Mouse (Mus musculus): ENCODE data around the gene Lyzl4. TPM values are rescaled to one million over a fixed set of nuclear protein-coding genes. Genes with fewer than 3 reads are reported as not detected.

Gene Lyzl4
- total and polyA plus RNA-seq, 3 experiments = not detected

- no peak for DNase-seq (ENCODE audit: low read depth, low spot score)
- Histone ChIP-seq H3K9ac (ENCODE audit: control insufficient read depth, low read depth, low read length, poor library complexity, severe bottlenecking) (no peak overlapping the region), H3K79me2 (ENCODE audit: control insufficient read depth, insufficient read depth, low read length, poor library complexity) (no peaks in the 10 kb centered on the region), H3K9me3 (replicated peaks; ENCODE audit: insufficient read depth, low read length) (no peaks in the 10 kb centered on the region), H3K36me3 (ENCODE audit: control insufficient read depth in 1 of 2, insufficient read depth in 2 of 2, low read length in 2 of 2) (peaks cover 0 to 4% of the 10 kb centered on the region in 2 experiments; a peak in 2 of 4 replicates), H3K27ac (ENCODE audit: control insufficient read depth, low read depth, low read length) (no peak overlapping the region), H3K27me3 (ENCODE audit: control insufficient read depth in 1 of 2, insufficient read depth in 2 of 2, low read length in 2 of 2) (0 out of 4 replicates have a peak, but pooled peaks cover 0 to 1% of the 10 kb centered on the region in 2 experiments), H3K4me3 (ENCODE audit: control insufficient read depth in 1 of 2, insufficient read depth in 1 of 2, low read depth in 2 of 2, low read length in 2 of 2) (no peak overlapping the region), H3K4me1 (ENCODE audit: control insufficient read depth in 1 of 2, insufficient read depth in 2 of 2, low read length in 2 of 2) (peaks cover 0 to 9% of the 10 kb centered on the region in 2 experiments; a peak in 1 of 4 replicates)
- TF ChIP-seq POLR2AphosphoS5 (IDR thresholded peaks at IDR 0.05; ENCODE audit: borderline replicate concordance, low read depth, low read length) = no peak
- TF ChIP-seq GABPA (IDR thresholded peaks at IDR 0.05; ENCODE audit: low read depth, low read length) = no peak
Measured at GRCm38 (mm10) chr9:121528605-121529357, 113.1 kb downstream of the Lyzl4 start.

Other genes starting within 250 kb of the Lyzl4 start
- not detected in 2 replicates for gene Cck, start 146.4 kb downstream of the Lyzl4 start, total RNA-seq (2012; rRNA removed)
- not detected for gene Cck, start 146.4 kb downstream of the Lyzl4 start, polyA plus RNA-seq (2012; ENCODE audit: insufficient read depth in 1 of 2, insufficient read length in 2 of 2, low read depth in 1 of 2, low replicate concordance in 2 of 2, missing spikeins in 1 of 2)
- not detected in 2 replicates for gene Vipr1, start 620 bp upstream of the Lyzl4 start, total RNA-seq (2012; rRNA removed)
- not detected for gene Vipr1, start 620 bp upstream of the Lyzl4 start, polyA plus RNA-seq (2012; ENCODE audit: insufficient read depth in 1 of 2, insufficient read length in 2 of 2, low read depth in 1 of 2, low replicate concordance in 2 of 2, missing spikeins in 1 of 2)
- 5.9 and 6.6 TPM in 2 replicates for gene Sec22c, start 63.4 kb upstream of the Lyzl4 start, total RNA-seq (2012; rRNA removed)
- gene Sec22c, start 63.4 kb upstream of the Lyzl4 start, polyA plus RNA-seq (2012; ENCODE audit: insufficient read depth in 1 of 2, insufficient read length in 2 of 2, low read depth in 1 of 2, low replicate concordance in 2 of 2, missing spikeins in 1 of 2) = 10 to 100 TPM in 1 of 2 experiments, not detected in 1; 10.9 TPM
- gene Ss18l2, start 68.2 kb upstream of the Lyzl4 start, total RNA-seq (2012; rRNA removed) = 37.4 and 47.8 TPM in 2 replicates
- 10 to 100 TPM in 1 of 2 experiments, not detected in 1; 48.5 TPM for gene Ss18l2, start 68.2 kb upstream of the Lyzl4 start, polyA plus RNA-seq (2012; ENCODE audit: insufficient read depth in 1 of 2, insufficient read length in 2 of 2, low read depth in 1 of 2, low replicate concordance in 2 of 2, missing spikeins in 1 of 2)
- gene Nktr, start 77.1 kb upstream of the Lyzl4 start, total RNA-seq (2012; rRNA removed) = 32.0 and 32.4 TPM in 2 replicates
- gene Nktr, start 77.1 kb upstream of the Lyzl4 start, polyA plus RNA-seq (2012; ENCODE audit: insufficient read depth in 1 of 2, insufficient read length in 2 of 2, low read depth in 1 of 2, low replicate concordance in 2 of 2, missing spikeins in 1 of 2) = 10 to 100 TPM; 34.3 to 70.7 TPM
- gene Zfp651, start 117.2 kb upstream of the Lyzl4 start, total RNA-seq (2012; rRNA removed) = 0.12 TPM in 1 of 2 replicates, not detected in the other
- under 1 TPM in 1 of 2 experiments, not detected in 1; 0.07 TPM for gene Zfp651, start 117.2 kb upstream of the Lyzl4 start, polyA plus RNA-seq (2012; ENCODE audit: insufficient read depth in 1 of 2, insufficient read length in 2 of 2, low read depth in 1 of 2, low replicate concordance in 2 of 2, missing spikeins in 1 of 2)
- not detected in 2 replicates for gene Klhl40, start 135.5 kb upstream of the Lyzl4 start, total RNA-seq (2012; rRNA removed)
- gene Klhl40, start 135.5 kb upstream of the Lyzl4 start, polyA plus RNA-seq (2012; ENCODE audit: insufficient read depth in 1 of 2, insufficient read length in 2 of 2, low read depth in 1 of 2, low replicate concordance in 2 of 2, missing spikeins in 1 of 2) = not detected
- not detected in 2 replicates for gene Hhatl, start 150.4 kb upstream of the Lyzl4 start, total RNA-seq (2012; rRNA removed)
- not detected for gene Hhatl, start 150.4 kb upstream of the Lyzl4 start, polyA plus RNA-seq (2012; ENCODE audit: insufficient read depth in 1 of 2, insufficient read length in 2 of 2, low read depth in 1 of 2, low replicate concordance in 2 of 2, missing spikeins in 1 of 2)
- gene Ccdc13, start 197.4 kb upstream of the Lyzl4 start, total RNA-seq (2012; rRNA removed) = not detected in 2 replicates
- not detected for gene Ccdc13, start 197.4 kb upstream of the Lyzl4 start, polyA plus RNA-seq (2012; ENCODE audit: insufficient read depth in 1 of 2, insufficient read length in 2 of 2, low read depth in 1 of 2, low replicate concordance in 2 of 2, missing spikeins in 1 of 2)
- gene Higd1a, start 216.3 kb upstream of the Lyzl4 start, total RNA-seq (2012; rRNA removed) = 142 and 248 TPM in 2 replicates
- gene Higd1a, start 216.3 kb upstream of the Lyzl4 start, polyA plus RNA-seq (2012; ENCODE audit: insufficient read depth in 1 of 2, insufficient read length in 2 of 2, low read depth in 1 of 2, low replicate concordance in 2 of 2, missing spikeins in 1 of 2) = 100 to 1,000 TPM in 1 of 2 experiments, not detected in 1; 177 TPM